Mouse (Mus musculus) embryonic facial prominence, embryonic 12.5 days (tissue): ENCODE measurements at regions not wholly inside any gene's neighbourhood (a gene's known extent, or its start where the extent isn't known, plus 50 kb on each side); places are given as distances from the start of the nearest gene placed in this dataset. TPM values are rescaled to one million over a fixed set of nuclear protein-coding genes. Genes with fewer than 3 reads are reported as not detected.

Experiments
- ATAC-seq: fragments of 200-750 bp; cut with Nextera tagmentation; 2 replicates; pipeline ENCODE4 v1.8.0; 2017; ENCODE audit not compliant: insufficient number of reproducible peaks, insufficient read depth, low FRiP score, low TSS enrichment
- H3K27ac ChIP-seq: fragments of 300-500 bp; sonication (generic); 2 replicates; pipeline ENCODE4 v1.5.1; 2016; ENCODE audit warnings: mild to moderate bottlenecking
- H3K27me3 ChIP-seq: fragments of 300-500 bp; sonication (generic); 2 replicates; pipeline ENCODE4 v1.6.1; 2016; ENCODE audit warnings: mild to moderate bottlenecking, moderate library complexity
- H3K36me3 ChIP-seq: fragments of 300-500 bp; sonication (generic); 2 replicates; pipeline ENCODE4 v1.6.1; 2016; ENCODE audit warnings: mild to moderate bottlenecking
- H3K4me1 ChIP-seq: fragments of 300-500 bp; sonication (generic); 2 replicates; pipeline ENCODE4 v1.6.1; 2016
- H3K4me2 ChIP-seq: fragments of 300-500 bp; sonication (generic); replicated peaks from 2 replicates; pipeline ENCODE4 v1.6.1; 2016; ENCODE audit warnings: mild to moderate bottlenecking, moderate library complexity
- H3K4me3 ChIP-seq: fragments of 300-500 bp; sonication (generic); 2 replicates; pipeline ENCODE4 v1.5.1; 2016; ENCODE audit warnings: mild to moderate bottlenecking
- H3K9ac ChIP-seq: fragments of 300-500 bp; sonication (generic); 2 replicates; pipeline ENCODE4 v1.6.1; 2016; ENCODE audit warnings: mild to moderate bottlenecking, moderate library complexity
- H3K9me3 ChIP-seq: fragments of 300-500 bp; sonication (generic); 2 replicates; pipeline ENCODE4 v1.6.1; 2016; ENCODE audit warnings: mild to moderate bottlenecking, moderate library complexity
- WGBS: fragments of 180-500 bp; shearing (Covaris S2); methylation state at CpG from one replicate; pipeline ENCODE4 v1.1.7; 2016; 5-methylcytosine and 5-hydroxymethylcytosine counted together
- microRNA-seq: library from miRNA; unstranded; fragments of <30 nt; microRNA quantifications from one replicate; pipeline ENCODE4, GENCODE M21; 2017

GRCm38 (mm10) chr3:137801402-137802020 lies 62.8 kb upstream of the H2afz start:
- Histone ChIP-seq H3K9ac (no peak overlapping the region), H3K4me1 (no peaks in the 10 kb centered on the region), H3K9me3 (no peaks in the 10 kb centered on the region), H3K27me3 (no peaks in the 10 kb centered on the region), H3K27ac (no peak overlapping the region), H3K4me3 (no peak overlapping the region), H3K36me3 (no peaks in the 10 kb centered on the region), H3K4me2 (no peak overlapping the region)
- WGBS, result 63% methylated on average over 6 of the region's 6 CpGs
- no peak for ATAC-seq

DNA sequence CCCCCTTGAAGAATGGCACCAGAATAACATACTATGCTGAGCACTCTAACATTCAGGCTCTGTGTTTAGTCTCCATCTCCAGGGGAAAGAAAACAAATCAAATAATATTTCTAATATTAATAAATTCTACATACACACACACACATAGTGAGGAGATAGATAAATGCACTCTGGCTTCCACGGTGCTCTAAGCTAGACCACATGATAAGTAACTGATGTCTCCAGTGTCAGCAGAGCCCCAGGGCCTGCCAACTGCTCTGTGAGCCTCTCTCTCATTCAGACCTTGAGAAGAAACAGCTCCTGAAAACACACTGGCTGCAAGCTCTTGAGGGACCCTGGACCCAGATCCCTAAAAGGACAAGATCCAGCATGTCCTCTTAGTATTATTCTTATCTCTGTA lies 56.9 kb upstream of the H2afz start:
- Histone ChIP-seq H3K9ac (no peak overlapping the region), H3K36me3 (no peaks in the 10 kb centered on the region), H3K4me1 (no peaks in the 10 kb centered on the region), H3K4me3 (no peak overlapping the region), H3K9me3 (no peaks in the 10 kb centered on the region), H3K27me3 (no peaks in the 10 kb centered on the region), H3K27ac (no peak overlapping the region), H3K4me2 (no peak overlapping the region)
- 38% methylated on average over 1 of the region's 1 CpGs for WGBS
- no peak for ATAC-seq

DNA sequence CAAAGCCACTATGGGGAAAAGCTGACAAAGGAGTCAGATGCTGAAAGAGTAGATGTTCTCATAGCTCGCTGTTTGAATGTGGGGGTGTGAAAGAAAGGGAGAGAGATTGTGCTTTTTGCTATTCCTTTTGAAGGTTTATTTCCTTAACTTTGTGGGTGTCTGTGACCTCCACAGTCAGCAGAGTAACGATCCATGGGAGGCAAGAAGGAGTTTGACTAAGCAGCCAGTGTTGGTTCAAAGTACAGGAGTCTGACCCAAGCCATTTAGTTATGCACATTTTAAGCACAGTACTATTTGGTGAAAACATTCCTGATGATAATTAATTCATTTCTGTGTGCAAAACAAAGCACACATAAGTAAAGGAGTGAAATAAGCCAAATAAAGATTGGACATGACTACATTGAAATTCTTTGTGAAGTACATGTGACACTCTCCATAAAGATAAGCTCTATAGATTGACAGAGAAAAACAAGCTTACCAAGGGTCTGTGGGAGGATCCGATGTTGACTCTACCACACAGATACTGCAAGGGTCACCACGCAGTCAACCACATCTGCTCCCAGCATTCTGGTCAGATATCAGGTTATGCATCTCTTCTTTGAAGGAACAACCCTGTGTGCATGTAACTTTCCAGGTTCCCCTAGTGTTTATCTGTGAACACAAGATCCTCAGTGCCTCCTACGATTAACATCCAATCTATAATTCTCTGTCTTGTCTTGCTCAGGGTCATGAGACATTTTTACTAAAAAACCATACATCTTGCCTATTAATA lies 56.2 kb upstream of the H2afz start:
- WGBS, result 77% methylated on average over 5 of the region's 5 CpGs
- Histone ChIP-seq H3K27ac (no peak overlapping the region), H3K36me3 (no peaks in the 10 kb centered on the region), H3K4me3 (no peak overlapping the region), H3K9ac (no peak overlapping the region), H3K9me3 (no peaks in the 10 kb centered on the region), H3K4me2 (no peak overlapping the region), H3K4me1 (no peaks in the 10 kb centered on the region), H3K27me3 (no peaks in the 10 kb centered on the region)
- ATAC-seq, result no peak

- Histone ChIP-seq H3K4me3 (no peak overlapping the region), H3K9me3 (no peaks in the 10 kb centered on the region), H3K36me3 (no peaks in the 10 kb centered on the region), H3K9ac (no peak overlapping the region), H3K27me3 (no peaks in the 10 kb centered on the region), H3K4me1 (no peaks in the 10 kb centered on the region), H3K27ac (no peak overlapping the region), H3K4me2 (no peak overlapping the region)
- 81% methylated on average over 3 of the region's 3 CpGs for WGBS
- ATAC-seq, result no peak
Measured at GRCm38 (mm10) chr3:137810123-137810522, 54.2 kb upstream of the H2afz start.

Small RNA genes in the stretch of these regions (microRNA-seq; reads per million reads assigned to microRNA genes)
- not detected for gene Mir6380
